Mouse (Mus musculus) adrenal gland, adult 18-20 months (tissue): Measurements from ENCODE around the gene Adamts14. TPM values are rescaled to one million over a fixed set of nuclear protein-coding genes. Genes with fewer than 3 reads are reported as not detected.

Experiments
- DNase-seq, 2 experiments: peaks; one replicate each; pipeline ENCODE4 v3.0.0; 2021 to 2022; ENCODE audit warnings: low spot score in 2 of 2
- long read RNA-seq, 2 experiments: library from polyadenylated mRNA; stranded (forward); transcript quantifications; one replicate each; pipeline ENCODE4 v2.0.0; 2021
- total RNA-seq, 2 experiments: library from RNA; stranded (reverse); gene quantifications; 1 replicate in 1 of 2; 2 replicates in 1 of 2; pipeline ENCODE4 v1.2.3; 2021

Adamts14 gene
- total RNA-seq: 1 to 10 TPM; 1.9 to 2.3 TPM
- long read RNA-seq, experiment 1, partial matches to known transcripts: 1 of 2 reads
- long read RNA-seq, experiment 1, other reads (novel, unspliced or antisense): 1 of 2 reads
- long read RNA-seq, experiment 2, partial matches to known transcripts: 0 of 1 reads
- long read RNA-seq, experiment 2, other reads (novel, unspliced or antisense): 1 of 1 reads

GRCm38 (mm10) chr10:61273081-61273843 lies at the start of gene Adamts14:
Adamts14 (minus strand) TSS chr10:61273438.
- DNase-seq: peak; percentile 23 to 41

- no peak for DNase-seq
Observed at GRCm38 (mm10) chr10:61318527-61318926, 45.3 kb upstream of the Adamts14 start.

GRCm38 (mm10) chr10:61315324-61315880 lies 42.2 kb upstream of the Adamts14 start:
- DNase-seq: no peak

- no peak for DNase-seq
Observed at GRCm38 (mm10) chr10:61313750-61314149, 40.5 kb upstream of the Adamts14 start.

GRCm38 (mm10) chr10:61312754-61313153 lies 39.5 kb upstream of the Adamts14 start:
- no peak for DNase-seq

- DNase-seq: no peak
Observed at GRCm38 (mm10) chr10:61312159-61312558, 38.9 kb upstream of the Adamts14 start.

- DNase-seq: no peak
Observed at GRCm38 (mm10) chr10:61308706-61309320, 35.6 kb upstream of the Adamts14 start.

- no peak for DNase-seq
Observed at GRCm38 (mm10) chr10:61305928-61306590, 32.8 kb upstream of the Adamts14 start.

GRCm38 (mm10) chr10:61304046-61304445 lies 30.8 kb upstream of the Adamts14 start:
- no peak for DNase-seq

- DNase-seq: no peak
Observed at GRCm38 (mm10) chr10:61300996-61301395, 27.8 kb upstream of the Adamts14 start.

GRCm38 (mm10) chr10:61297477-61297876 lies 24.2 kb upstream of the Adamts14 start, which contains the start of gene Prf1:
Prf1 (plus strand) TSS chr10:61297833.
- DNase-seq: no peak

GRCm38 (mm10) chr10:61296713-61297445 lies 23.6 kb upstream of the Adamts14 start:
- DNase-seq: no peak

- no peak for DNase-seq
Observed at GRCm38 (mm10) chr10:61294242-61294641, 21.0 kb upstream of the Adamts14 start.

- no peak for DNase-seq
Observed at GRCm38 (mm10) chr10:61290479-61290878, 17.2 kb upstream of the Adamts14 start.

GRCm38 (mm10) chr10:61290016-61290415 lies 16.8 kb upstream of the Adamts14 start:
- no peak for DNase-seq

- DNase-seq: no peak
Observed at GRCm38 (mm10) chr10:61286246-61286645, 13.0 kb upstream of the Adamts14 start.

GRCm38 (mm10) chr10:61285271-61285670 lies 12.0 kb upstream of the Adamts14 start:
- DNase-seq: no peak

- no peak for DNase-seq
Observed at GRCm38 (mm10) chr10:61284309-61284708, 11.1 kb upstream of the Adamts14 start.

GRCm38 (mm10) chr10:61281115-61281514 lies 7.9 kb upstream of the Adamts14 start:
- DNase-seq: no peak

- peak in 1 of 2 experiments; percentile 36 for DNase-seq
Observed at GRCm38 (mm10) chr10:61277918-61278674, 4.9 kb upstream of the Adamts14 start.
